Mouse (Mus musculus) ES-E14 (cell line): ENCODE data around the gene Ttll10.

Experiments
- HCFC1 ChIP-seq: IDR thresholded peaks from 2 replicates; pipeline ENCODE4 v1.6.1; 2012; ENCODE audit warnings: low read length, inconsistent platforms, borderline replicate concordance; ENCODE audit not compliant: insufficient read depth
- MAFK ChIP-seq: IDR thresholded peaks from 2 replicates; pipeline ENCODE4 v1.6.1; 2014; ENCODE audit warnings: mild to moderate bottlenecking, low read depth, low read length, inconsistent platforms; ENCODE audit not compliant: insufficient read depth
- ZC3H11A ChIP-seq: IDR thresholded peaks from 2 replicates; pipeline ENCODE4 v1.6.1; 2012; ENCODE audit warnings: low read depth, mild to moderate bottlenecking, inconsistent platforms, low read length, borderline replicate concordance
- ZNF384 ChIP-seq: IDR thresholded peaks from 2 replicates; pipeline ENCODE4 v1.6.1; 2012; ENCODE audit warnings: low read depth, low read length, inconsistent platforms

GRCm38 (mm10) chr4:156085256-156085655 lies 26.0 kb upstream of the Ttll10 start:
- TF ChIP-seq ZNF384, result no peak
- TF ChIP-seq HCFC1, result no peak
- no peak for TF ChIP-seq ZC3H11A
- TF ChIP-seq MAFK, result no peak
